Mouse (Mus musculus): ENCODE data around the gene Fads1. TPM values are rescaled to one million over a fixed set of nuclear protein-coding genes. Genes with fewer than 3 reads are reported as not detected.

Gene Fads1
- polyA plus RNA-seq, 1 experiment, result 3.7 TPM

DNA sequence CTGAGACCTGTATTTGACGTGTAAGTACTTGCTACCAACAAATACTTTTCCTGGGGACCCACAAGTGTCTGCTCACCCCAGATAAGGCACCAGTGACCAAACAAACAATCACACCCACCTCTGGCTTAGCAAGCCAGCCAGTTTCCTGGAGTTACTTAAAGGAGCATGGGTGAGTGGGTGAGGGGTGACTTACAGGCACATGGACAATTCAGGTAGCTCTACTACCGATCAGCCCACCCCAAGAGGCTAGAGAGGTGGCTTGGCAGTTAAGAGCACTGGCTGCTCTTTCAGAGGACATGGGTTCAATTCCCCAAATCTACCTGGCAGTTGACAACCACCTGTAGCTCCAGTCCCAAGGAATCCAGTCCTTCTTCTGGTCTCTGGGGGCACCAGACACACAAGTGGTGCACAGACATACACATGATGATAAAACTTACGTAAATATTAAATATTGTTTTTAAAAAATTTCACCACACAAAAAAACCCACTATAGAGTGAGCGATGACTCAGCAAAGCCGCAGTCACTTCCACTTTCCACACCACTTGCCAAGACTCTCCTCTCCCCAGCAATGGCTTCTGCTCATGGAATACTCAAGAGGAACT lies 9.5 kb upstream of the Fads1 start:
- H3K36me3 ChIP-seq (ENCODE audit: control insufficient read depth), result no peaks in the 10 kb centered on the region
- H3K9me3 ChIP-seq (ENCODE audit: control insufficient read depth, low read length), result no peaks in the 10 kb centered on the region
- H3K27me3 ChIP-seq (ENCODE audit: control insufficient read depth), result no peaks in the 10 kb centered on the region
- peaks cover 66% of the 10 kb centered on the region for H3K4me1 ChIP-seq (ENCODE audit: control insufficient read depth)
- H3K4me3 ChIP-seq (replicated peaks), result peak overlapping the region; percentile 38
- TF ChIP-seq TAL1 (IDR thresholded peaks at IDR 0.05; ENCODE audit: low read length) (peak; percentile 73), GATA1 (IDR thresholded peaks at IDR 0.05; ENCODE audit: low read length) (peak; percentile 78)

DNA sequence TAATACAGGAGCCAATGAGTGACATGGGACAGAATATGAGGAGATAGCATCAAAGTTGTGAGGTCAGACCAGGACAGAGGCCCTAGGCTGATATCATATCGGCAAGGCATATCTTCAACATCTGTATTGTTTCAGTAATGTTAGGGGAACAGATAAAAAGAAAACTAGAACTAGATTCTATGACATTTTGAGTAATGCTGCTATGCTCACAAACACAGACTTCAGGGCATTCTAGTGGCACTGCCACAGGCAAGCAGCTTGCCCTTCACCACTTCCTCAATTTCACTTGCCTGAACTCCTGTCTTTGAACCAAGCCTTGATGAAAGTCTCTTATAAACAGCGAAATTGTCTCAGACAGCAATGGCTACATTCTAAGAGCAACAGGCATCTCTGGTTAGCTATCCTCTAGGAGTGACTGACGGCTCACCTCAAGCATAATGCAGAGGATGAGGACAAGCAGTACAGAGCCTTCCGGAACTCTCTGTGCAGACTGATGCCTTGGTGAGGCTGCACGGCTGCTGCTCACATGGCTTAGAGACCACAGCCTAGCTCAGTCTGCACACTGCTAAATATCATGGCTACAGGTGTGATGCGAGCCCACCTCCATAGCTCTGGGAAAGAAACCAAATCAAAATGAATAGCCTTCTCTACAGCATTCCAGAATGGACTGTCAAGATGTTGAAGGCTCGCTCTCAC lies 8.7 kb upstream of the Fads1 start:
- Histone ChIP-seq H3K36me3 (ENCODE audit: control insufficient read depth) (no peaks in the 10 kb centered on the region), H3K4me1 (ENCODE audit: control insufficient read depth) (peaks cover 64% of the 10 kb centered on the region), H3K4me3 (replicated peaks) (peak overlapping the region; percentile 8), H3K27me3 (ENCODE audit: control insufficient read depth) (no peaks in the 10 kb centered on the region), H3K9me3 (ENCODE audit: control insufficient read depth, low read length) (no peaks in the 10 kb centered on the region)
- TF ChIP-seq TAL1 (IDR thresholded peaks at IDR 0.05; ENCODE audit: low read length), result no peak
- TF ChIP-seq GATA1 (IDR thresholded peaks at IDR 0.05; ENCODE audit: low read length), result peak; percentile 35; the same call in 1 of the 2 replicates

DNA sequence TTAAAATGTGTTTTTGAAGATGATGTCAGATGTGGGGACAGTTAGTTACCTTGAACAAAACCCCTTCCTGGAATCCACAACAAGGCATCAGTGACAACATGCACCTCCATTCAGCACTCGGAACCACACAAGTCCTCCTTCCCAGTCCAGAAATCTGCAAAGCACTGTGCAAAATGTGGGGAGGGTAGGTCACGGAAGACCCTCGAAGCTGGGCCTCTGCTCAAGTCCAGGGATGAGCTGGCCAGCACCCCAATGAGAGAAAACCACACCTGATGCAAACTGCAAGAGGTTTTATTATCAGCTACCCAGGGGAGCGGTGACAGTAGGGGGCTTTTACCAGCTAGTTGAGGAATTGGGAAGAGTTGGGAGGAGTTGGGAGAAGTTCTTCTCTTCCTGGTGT lies 7.7 kb upstream of the Fads1 start:
- H3K36me3 ChIP-seq (ENCODE audit: control insufficient read depth), result no peaks in the 10 kb centered on the region
- H3K4me3 ChIP-seq (replicated peaks), result no peak overlapping the region
- peaks cover 55% of the 10 kb centered on the region for H3K4me1 ChIP-seq (ENCODE audit: control insufficient read depth)
- H3K27me3 ChIP-seq (ENCODE audit: control insufficient read depth), result no peaks in the 10 kb centered on the region
- TF ChIP-seq GATA1 (IDR thresholded peaks at IDR 0.05; ENCODE audit: low read length), result no peak
- TF ChIP-seq TAL1 (IDR thresholded peaks at IDR 0.05; ENCODE audit: low read length), result no peak
- no peaks in the 10 kb centered on the region for H3K9me3 ChIP-seq (ENCODE audit: control insufficient read depth, low read length)

DNA sequence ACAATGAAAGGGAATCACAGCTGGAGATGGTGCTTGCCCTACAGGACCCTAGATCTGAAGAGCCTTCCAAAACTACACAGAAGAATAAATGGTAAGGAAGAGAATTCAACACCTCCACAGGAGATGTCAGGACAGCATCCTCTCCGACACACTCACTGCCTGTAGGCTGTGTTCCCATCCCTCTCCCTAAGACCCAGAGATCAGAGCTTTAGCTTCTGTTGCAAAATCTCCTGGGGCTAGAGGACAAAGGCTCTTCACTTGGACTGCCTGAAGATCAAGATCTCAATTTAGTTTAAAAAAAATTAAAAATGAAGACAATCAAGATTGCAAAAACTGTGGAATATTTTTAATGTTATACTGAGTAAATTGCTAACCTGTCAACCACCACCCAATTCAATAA lies 6.2 kb upstream of the Fads1 start:
- Histone ChIP-seq H3K4me3 (replicated peaks) (no peak overlapping the region), H3K9me3 (ENCODE audit: control insufficient read depth, low read length) (no peaks in the 10 kb centered on the region), H3K4me1 (ENCODE audit: control insufficient read depth) (peaks cover 47% of the 10 kb centered on the region), H3K36me3 (ENCODE audit: control insufficient read depth) (no peaks in the 10 kb centered on the region), H3K27me3 (ENCODE audit: control insufficient read depth) (no peaks in the 10 kb centered on the region)
- no peak for TF ChIP-seq TAL1 (IDR thresholded peaks at IDR 0.05; ENCODE audit: low read length)
- TF ChIP-seq GATA1 (IDR thresholded peaks at IDR 0.05; ENCODE audit: low read length), result no peak

DNA sequence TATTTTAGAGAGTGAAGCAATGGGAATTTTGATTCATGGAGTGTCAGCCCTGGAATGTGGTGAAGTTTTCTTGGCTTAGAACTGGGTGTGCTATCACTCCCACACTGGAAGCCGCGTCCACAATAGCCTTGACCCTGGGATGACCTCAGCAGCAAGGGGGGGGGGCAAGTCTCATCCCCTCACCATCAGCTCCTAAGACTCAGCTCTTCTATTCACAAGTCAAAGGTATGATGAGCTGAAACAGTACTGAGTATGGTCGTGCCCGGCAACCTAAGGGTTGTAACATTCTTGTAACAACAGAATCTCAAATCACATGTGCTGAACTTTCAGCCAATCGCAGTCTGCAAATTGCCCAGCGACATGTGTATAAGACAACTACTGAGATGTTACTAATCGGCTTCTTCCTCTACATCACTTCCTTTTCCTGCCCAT lies 5.7 kb upstream of the Fads1 start:
- H3K36me3 ChIP-seq (ENCODE audit: control insufficient read depth), result no peaks in the 10 kb centered on the region
- no peak for TF ChIP-seq TAL1 (IDR thresholded peaks at IDR 0.05; ENCODE audit: low read length)
- no peak for TF ChIP-seq GATA1 (IDR thresholded peaks at IDR 0.05; ENCODE audit: low read length)
- no peaks in the 10 kb centered on the region for H3K27me3 ChIP-seq (ENCODE audit: control insufficient read depth)
- H3K9me3 ChIP-seq (ENCODE audit: control insufficient read depth, low read length), result no peaks in the 10 kb centered on the region
- H3K4me3 ChIP-seq (replicated peaks), result no peak overlapping the region
- H3K4me1 ChIP-seq (ENCODE audit: control insufficient read depth), result peaks cover 47% of the 10 kb centered on the region

DNA sequence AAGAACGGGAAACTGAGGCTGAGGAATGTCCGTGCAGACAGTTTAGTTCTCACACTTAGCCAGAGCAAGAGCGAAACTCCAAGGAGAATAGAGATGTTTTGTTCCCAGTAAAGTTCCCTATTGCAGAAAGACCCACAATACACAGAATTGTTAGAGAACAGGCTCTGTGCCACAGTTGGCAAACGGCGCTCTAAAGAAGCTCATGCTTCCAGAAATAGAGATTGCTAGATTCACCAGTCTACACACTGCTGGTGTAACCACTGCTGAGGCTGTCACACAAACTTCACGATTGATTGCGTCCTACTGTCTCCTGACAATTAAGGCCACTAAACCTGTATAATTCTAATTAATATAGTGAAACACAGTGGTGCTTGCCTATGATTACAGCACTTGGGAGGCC lies 1.5 kb upstream of the Fads1 start:
- H3K4me3 ChIP-seq (replicated peaks), result no peak overlapping the region
- no peaks in the 10 kb centered on the region for H3K27me3 ChIP-seq (ENCODE audit: control insufficient read depth)
- peaks cover 48% of the 10 kb centered on the region for H3K4me1 ChIP-seq (ENCODE audit: control insufficient read depth)
- TF ChIP-seq GATA1 (IDR thresholded peaks at IDR 0.05; ENCODE audit: low read length), result no peak
- no peak for TF ChIP-seq TAL1 (IDR thresholded peaks at IDR 0.05; ENCODE audit: low read length)
- H3K9me3 ChIP-seq (ENCODE audit: control insufficient read depth, low read length), result no peaks in the 10 kb centered on the region
- H3K36me3 ChIP-seq (ENCODE audit: control insufficient read depth), result peaks cover 26% of the 10 kb centered on the region

DNA sequence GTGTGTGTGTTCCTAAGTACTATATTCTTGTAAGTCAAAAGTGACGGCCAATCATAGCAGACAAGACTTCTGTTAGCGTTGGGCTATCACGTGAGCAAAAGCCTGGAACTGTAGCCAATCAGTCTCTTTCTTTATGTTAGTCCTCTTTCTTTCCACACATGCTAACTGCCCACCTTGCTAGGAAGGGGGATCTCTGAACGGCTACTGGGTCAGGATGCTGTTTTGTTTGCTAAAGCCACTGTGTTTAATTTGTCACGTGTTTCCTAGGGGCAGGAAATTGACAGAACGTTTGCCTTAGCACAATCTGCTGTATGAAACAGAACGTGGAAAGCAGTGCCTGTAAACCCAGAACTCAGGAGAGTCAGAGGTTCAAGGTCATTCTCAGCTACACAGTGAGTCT lies 546 bp upstream of the Fads1 start:
- H3K36me3 ChIP-seq (ENCODE audit: control insufficient read depth), result peaks cover 35% of the 10 kb centered on the region
- no peaks in the 10 kb centered on the region for H3K27me3 ChIP-seq (ENCODE audit: control insufficient read depth)
- H3K9me3 ChIP-seq (ENCODE audit: control insufficient read depth, low read length), result no peaks in the 10 kb centered on the region
- peaks cover 51% of the 10 kb centered on the region for H3K4me1 ChIP-seq (ENCODE audit: control insufficient read depth)
- no peak for TF ChIP-seq GATA1 (IDR thresholded peaks at IDR 0.05; ENCODE audit: low read length)
- no peak for TF ChIP-seq TAL1 (IDR thresholded peaks at IDR 0.05; ENCODE audit: low read length)
- peak overlapping the region; percentile 91 for H3K4me3 ChIP-seq (replicated peaks)

DNA sequence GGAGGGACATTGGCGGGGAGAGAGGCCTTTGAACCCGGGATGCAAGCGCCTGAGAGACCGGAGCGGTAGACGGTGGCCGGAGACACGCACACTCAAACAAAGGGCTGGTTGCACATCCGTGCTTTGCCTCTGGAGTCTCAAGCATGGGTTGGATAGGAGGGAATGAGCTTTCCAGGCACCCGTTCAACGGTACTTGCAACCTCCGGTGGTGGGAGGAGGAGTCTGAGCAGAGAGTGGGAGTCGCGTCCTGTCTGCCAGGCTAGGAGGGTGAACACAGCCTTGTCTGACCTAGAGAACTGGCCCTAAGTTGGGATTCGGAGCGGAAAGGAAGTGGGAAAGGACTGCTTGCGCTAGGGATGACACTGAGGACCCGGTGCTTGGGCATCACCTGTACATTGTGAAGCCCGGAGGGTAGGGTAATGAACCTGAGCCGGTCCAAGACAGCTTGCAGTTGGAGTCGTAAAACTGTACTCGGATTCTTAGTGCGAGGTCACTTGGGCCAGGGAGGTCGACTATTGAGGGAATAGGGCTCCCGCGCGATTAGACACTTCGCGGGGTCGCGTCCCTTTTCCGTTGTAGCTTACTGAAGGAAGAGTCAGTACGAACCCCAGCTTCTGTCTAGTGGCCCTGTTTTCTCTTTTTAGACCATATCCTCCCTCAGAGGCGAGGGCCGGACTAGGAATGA lies 753 bp downstream of the Fads1 start:
- TF ChIP-seq TAL1 (IDR thresholded peaks at IDR 0.05; ENCODE audit: low read length) (no peak), GATA1 (IDR thresholded peaks at IDR 0.05; ENCODE audit: low read length) (no peak)
- Histone ChIP-seq H3K9me3 (ENCODE audit: control insufficient read depth, low read length) (no peaks in the 10 kb centered on the region), H3K4me3 (replicated peaks) (peak overlapping the region; percentile 91), H3K36me3 (ENCODE audit: control insufficient read depth) (peaks cover 48% of the 10 kb centered on the region), H3K27me3 (ENCODE audit: control insufficient read depth) (no peaks in the 10 kb centered on the region), H3K4me1 (ENCODE audit: control insufficient read depth) (peaks cover 51% of the 10 kb centered on the region)

DNA sequence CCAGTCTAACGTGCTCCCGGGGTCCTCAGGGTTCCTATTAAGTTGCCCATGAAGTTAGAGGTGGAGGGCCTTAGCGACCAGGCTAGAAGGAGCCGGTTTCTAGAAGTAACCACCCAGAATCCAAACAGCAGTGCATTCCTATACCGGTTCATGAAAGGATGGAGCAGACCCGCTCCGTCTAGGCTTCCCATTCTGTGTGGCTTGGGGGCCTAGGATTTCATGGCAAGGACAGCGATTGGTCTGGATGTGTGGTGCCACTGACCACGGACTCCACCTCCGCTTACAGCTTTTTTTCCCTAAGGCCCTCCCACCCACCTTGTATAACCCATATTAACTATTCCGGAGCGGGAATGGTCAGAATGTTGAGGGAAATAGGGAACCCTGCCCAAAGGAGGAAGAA lies 1.4 kb downstream of the Fads1 start:
- TF ChIP-seq GATA1 (IDR thresholded peaks at IDR 0.05; ENCODE audit: low read length) (no peak), TAL1 (IDR thresholded peaks at IDR 0.05; ENCODE audit: low read length) (no peak)
- Histone ChIP-seq H3K9me3 (ENCODE audit: control insufficient read depth, low read length) (no peaks in the 10 kb centered on the region), H3K27me3 (ENCODE audit: control insufficient read depth) (no peaks in the 10 kb centered on the region), H3K36me3 (ENCODE audit: control insufficient read depth) (peaks cover 55% of the 10 kb centered on the region), H3K4me1 (ENCODE audit: control insufficient read depth) (peaks cover 51% of the 10 kb centered on the region), H3K4me3 (replicated peaks) (peak overlapping the region; percentile 91)
